Mouse (Mus musculus): Measurements from ENCODE around the gene Rbm45.

DNA sequence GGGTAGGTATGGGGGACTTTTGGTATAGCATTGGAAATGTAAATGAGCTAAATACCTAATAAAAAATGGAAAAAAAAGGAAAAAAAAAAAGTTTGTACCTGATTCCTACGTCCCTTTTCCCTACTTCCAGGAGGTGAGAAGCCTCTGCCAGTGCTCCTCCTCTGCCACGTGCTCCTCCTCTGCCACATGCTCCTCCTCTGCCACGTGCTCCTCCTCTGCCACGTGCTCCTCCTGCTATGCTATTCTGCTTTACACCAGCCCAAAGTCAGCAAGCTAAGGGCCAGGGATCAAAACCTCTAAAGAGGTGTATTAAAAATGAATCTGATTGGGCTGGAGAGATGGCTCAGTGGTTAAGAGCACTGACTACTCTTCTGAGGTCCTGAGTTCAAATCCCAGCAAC, 4.0 kb upstream of the Rbm45 start:
- no peak for TF ChIP-seq CTCF (conservative IDR thresholded peaks at IDR 0.05; ENCODE audit: insufficient read depth, insufficient read length, low read depth, low read length)
- TF ChIP-seq POLR2A (IDR thresholded peaks at IDR 0.05; ENCODE audit: low read depth, low read length) = no peak
